ENCODE assay signal across 8 mouse cellular contexts in genomic region chr7:29180854-29181236, GRCm38 (mm10). TPM values are rescaled to one million over a fixed set of nuclear protein-coding genes. Genes with fewer than 3 reads are reported as not detected.
DNase-seq lines count a peak whose midpoint lies in the region; ATAC-seq lines count a peak whose summit lies in the region.

No protein-coding gene starts in this region.

- DNase-seq in kidney, postnatal 25 days = no peak
- DNase-seq in embryonic facial prominence, embryonic 11.5 days (ENCODE audit: low spot score) = no peak
- DNase-seq in hindbrain, embryonic 14.5 days (ENCODE audit: low spot score) = peak; percentile 50
- DNase-seq in midbrain, embryonic 14.5 days = no peak
- DNase-seq in cerebellum, postnatal 10 days = no peak
- DNase-seq in gastrocnemius, adult 8-10 months (ENCODE audit: low spot score in 2 of 2) = no peak
- no peak for DNase-seq in MN1 (ENCODE audit: low spot score)

- peak; percentile 20; the same call in 1 of the 2 replicates for ATAC-seq in kidney, embryonic 15.5 days (replicated peaks; ENCODE audit: low FRiP score)
- no peak for ATAC-seq in embryonic facial prominence, embryonic 11.5 days (replicated peaks; ENCODE audit: insufficient number of reproducible peaks, low FRiP score, low TSS enrichment, low read depth)
- ATAC-seq in hindbrain, embryonic 14.5 days (ENCODE audit: low FRiP score) = peak; percentile 12; the same call in 1 of the 2 replicates
- 0 out of 2 replicates have a peak, but pooled peaks have one; percentile 29 for ATAC-seq in midbrain, embryonic 14.5 days (ENCODE audit: low FRiP score, low TSS enrichment)

- H3K9me3 ChIP-seq in kidney, embryonic 15.5 days (replicated peaks) = no peaks in the 10 kb centered on the region
- no peaks in the 10 kb centered on the region for H3K9me3 ChIP-seq in embryonic facial prominence, embryonic 11.5 days (replicated peaks; ENCODE audit: control insufficient read depth, low read length)
- H3K9me3 ChIP-seq in hindbrain, embryonic 14.5 days (ENCODE audit: control insufficient read depth, low read length) = no peaks in the 10 kb centered on the region
- H3K9me3 ChIP-seq in midbrain, embryonic 14.5 days (ENCODE audit: control insufficient read depth, low read length) = no peaks in the 10 kb centered on the region

- H3K4me1 ChIP-seq in kidney, embryonic 15.5 days = peaks cover 18% of the 10 kb centered on the region
- no peaks in the 10 kb centered on the region; the same call in 1 of the 2 replicates for H3K4me1 ChIP-seq in embryonic facial prominence, embryonic 11.5 days (ENCODE audit: control insufficient read depth, insufficient read depth, low read length)
- peaks cover 16% of the 10 kb centered on the region for H3K4me1 ChIP-seq in hindbrain, embryonic 14.5 days (replicated peaks; ENCODE audit: control insufficient read depth, insufficient read depth, low read length)
- peaks cover 15% of the 10 kb centered on the region for H3K4me1 ChIP-seq in midbrain, embryonic 14.5 days (ENCODE audit: control insufficient read depth, insufficient read depth, low read length)

- H3K4me3 ChIP-seq in kidney, embryonic 15.5 days (replicated peaks) = peak overlapping the region; percentile 78
- H3K4me3 ChIP-seq in embryonic facial prominence, embryonic 11.5 days (ENCODE audit: low read depth, low read length) = peak overlapping the region; percentile 72
- peak overlapping the region; percentile 78 for H3K4me3 ChIP-seq in hindbrain, embryonic 14.5 days (replicated peaks; ENCODE audit: low read length)
- peak overlapping the region; percentile 81 for H3K4me3 ChIP-seq in midbrain, embryonic 14.5 days (replicated peaks; ENCODE audit: low read depth, low read length)

- peak overlapping the region; percentile 41; the same call in 1 of the 2 replicates for H3K27ac ChIP-seq in kidney, embryonic 15.5 days
- H3K27ac ChIP-seq in embryonic facial prominence, embryonic 11.5 days (replicated peaks; ENCODE audit: low read depth, low read length) = no peak overlapping the region
- H3K27ac ChIP-seq in hindbrain, embryonic 14.5 days = peak overlapping the region; percentile 67
- peak overlapping the region; percentile 74 for H3K27ac ChIP-seq in midbrain, embryonic 14.5 days (replicated peaks; ENCODE audit: low read depth, low read length)

- no peaks in the 10 kb centered on the region for H3K27me3 ChIP-seq in kidney, embryonic 15.5 days
- no peaks in the 10 kb centered on the region for H3K27me3 ChIP-seq in embryonic facial prominence, embryonic 11.5 days (ENCODE audit: control insufficient read depth, insufficient read depth, low read length)
- H3K27me3 ChIP-seq in hindbrain, embryonic 14.5 days (ENCODE audit: control insufficient read depth, insufficient read depth, low read length) = no peaks in the 10 kb centered on the region
- H3K27me3 ChIP-seq in midbrain, embryonic 14.5 days (ENCODE audit: control insufficient read depth, insufficient read depth, low read length) = no peaks in the 10 kb centered on the region

- H3K9ac ChIP-seq in kidney, embryonic 15.5 days = no peak overlapping the region
- no peak overlapping the region for H3K9ac ChIP-seq in embryonic facial prominence, embryonic 11.5 days (replicated peaks; ENCODE audit: low read length)
- 0 out of 2 replicates have a peak overlapping the region, but pooled peaks have one; percentile 7 for H3K9ac ChIP-seq in hindbrain, embryonic 14.5 days
- H3K9ac ChIP-seq in midbrain, embryonic 14.5 days (replicated peaks; ENCODE audit: low read length) = 0 out of 2 replicates have a peak overlapping the region, but pooled peaks have one; percentile 34

- peaks cover 18% of the 10 kb centered on the region for H3K36me3 ChIP-seq in kidney, embryonic 15.5 days
- peaks cover 3% of the 10 kb centered on the region for H3K36me3 ChIP-seq in embryonic facial prominence, embryonic 11.5 days (replicated peaks; ENCODE audit: control insufficient read depth, insufficient read depth, low read depth, low read length)
- H3K36me3 ChIP-seq in hindbrain, embryonic 14.5 days (replicated peaks; ENCODE audit: control insufficient read depth, insufficient read depth) = peaks cover 12% of the 10 kb centered on the region
- peaks cover 15% of the 10 kb centered on the region for H3K36me3 ChIP-seq in midbrain, embryonic 14.5 days (ENCODE audit: control insufficient read depth, insufficient read depth, low read length)

- 44% methylated on average over 5 of the region's 5 CpGs for WGBS in kidney, embryonic 15.5 days
- WGBS in embryonic facial prominence, embryonic 11.5 days = 47% methylated on average over 5 of the region's 5 CpGs
- WGBS in hindbrain, embryonic 14.5 days = 41% methylated on average over 5 of the region's 5 CpGs
- WGBS in midbrain, embryonic 14.5 days = 40% methylated on average over 5 of the region's 5 CpGs

- peak overlapping the region; percentile 80 for H3K4me2 ChIP-seq in kidney, embryonic 15.5 days
- peak overlapping the region; percentile 11; the same call in 1 of the 2 replicates for H3K4me2 ChIP-seq in embryonic facial prominence, embryonic 11.5 days (ENCODE audit: low read depth, low read length)
- H3K4me2 ChIP-seq in hindbrain, embryonic 14.5 days (replicated peaks) = peak overlapping the region; percentile 90
- H3K4me2 ChIP-seq in midbrain, embryonic 14.5 days (ENCODE audit: low read length) = peak overlapping the region; percentile 48

RNA-seq across cellular contexts. Expression of gene Psmd8, which starts 0.3 kb away (rescaled TPM):
- polyA plus RNA-seq in kidney, embryonic 15.5 days (2015; fragmentation: Nextera tagmentation; extraction: Ambion mirVana) = 263 and 266 TPM in 2 replicates
- 321 and 334 TPM in 2 replicates for polyA plus RNA-seq in embryonic facial prominence, embryonic 11.5 days (2014; fragmentation: Nextera tagmentation; extraction: Ambion mirVana)
- 295 and 302 TPM in 2 replicates for polyA plus RNA-seq in hindbrain, embryonic 14.5 days (2014; fragmentation: Nextera tagmentation; extraction: Ambion mirVana)
- 290 and 302 TPM in 2 replicates for polyA plus RNA-seq in midbrain, embryonic 14.5 days (2014; fragmentation: Nextera tagmentation; extraction: Ambion mirVana)
- total RNA-seq in gastrocnemius, adult 8-10 months (2022) = 100 to 1,000 TPM; 168 to 274 (median 229) TPM

RNA-seq across cellular contexts. Expression of gene Spred3, which starts 10.6 kb away (rescaled TPM):
- polyA plus RNA-seq in kidney, embryonic 15.5 days (2015; fragmentation: Nextera tagmentation; extraction: Ambion mirVana) = 3.4 and 4.0 TPM in 2 replicates
- polyA plus RNA-seq in embryonic facial prominence, embryonic 11.5 days (2014; fragmentation: Nextera tagmentation; extraction: Ambion mirVana) = 4.9 and 5.3 TPM in 2 replicates
- 10.3 and 10.5 TPM in 2 replicates for polyA plus RNA-seq in hindbrain, embryonic 14.5 days (2014; fragmentation: Nextera tagmentation; extraction: Ambion mirVana)
- polyA plus RNA-seq in midbrain, embryonic 14.5 days (2014; fragmentation: Nextera tagmentation; extraction: Ambion mirVana) = 9.4 and 11.2 TPM in 2 replicates
- total RNA-seq in gastrocnemius, adult 8-10 months (2022) = 1 to 10 TPM; 1.6 to 3.6 (median 2.6) TPM

RNA-seq across cellular contexts. Expression of gene Ggn, which starts 10.8 kb away (rescaled TPM):
- 0.72 and 1.00 TPM in 2 replicates for polyA plus RNA-seq in kidney, embryonic 15.5 days (2015; fragmentation: Nextera tagmentation; extraction: Ambion mirVana)
- 0.15 and 0.77 TPM in 2 replicates for polyA plus RNA-seq in embryonic facial prominence, embryonic 11.5 days (2014; fragmentation: Nextera tagmentation; extraction: Ambion mirVana)
- 0.36 and 1.0 TPM in 2 replicates for polyA plus RNA-seq in hindbrain, embryonic 14.5 days (2014; fragmentation: Nextera tagmentation; extraction: Ambion mirVana)
- polyA plus RNA-seq in midbrain, embryonic 14.5 days (2014; fragmentation: Nextera tagmentation; extraction: Ambion mirVana) = 0.32 and 0.55 TPM in 2 replicates
- total RNA-seq in gastrocnemius, adult 8-10 months (2022) = under 1 TPM in 3 of 4 experiments, not detected in 1; 0.21 to 0.25 (median 0.24) TPM

RNA-seq across cellular contexts. Expression of gene Fam98c, which starts 24.8 kb away (rescaled TPM):
- polyA plus RNA-seq in kidney, embryonic 15.5 days (2015; fragmentation: Nextera tagmentation; extraction: Ambion mirVana) = 19.4 and 21.4 TPM in 2 replicates
- polyA plus RNA-seq in embryonic facial prominence, embryonic 11.5 days (2014; fragmentation: Nextera tagmentation; extraction: Ambion mirVana) = 10.8 and 11.7 TPM in 2 replicates
- 25.8 and 32.8 TPM in 2 replicates for polyA plus RNA-seq in hindbrain, embryonic 14.5 days (2014; fragmentation: Nextera tagmentation; extraction: Ambion mirVana)
- polyA plus RNA-seq in midbrain, embryonic 14.5 days (2014; fragmentation: Nextera tagmentation; extraction: Ambion mirVana) = 17.7 and 21.3 TPM in 2 replicates
- 10 to 100 TPM in 3 of 4 experiments, 1 to 10 TPM in 1; 9.9 to 11.0 (median 10.5) TPM for total RNA-seq in gastrocnemius, adult 8-10 months (2022)

RNA-seq across cellular contexts. Expression of gene Catsperg1, which starts 33.0 kb away (rescaled TPM):
- polyA plus RNA-seq in kidney, embryonic 15.5 days (2015; fragmentation: Nextera tagmentation; extraction: Ambion mirVana) = 0.96 and 1.1 TPM in 2 replicates
- polyA plus RNA-seq in embryonic facial prominence, embryonic 11.5 days (2014; fragmentation: Nextera tagmentation; extraction: Ambion mirVana) = 0.79 TPM in 1 of 2 replicates, not detected in the other
- polyA plus RNA-seq in hindbrain, embryonic 14.5 days (2014; fragmentation: Nextera tagmentation; extraction: Ambion mirVana) = 2.6 and 3.3 TPM in 2 replicates
- 3.6 TPM in 2 replicates for polyA plus RNA-seq in midbrain, embryonic 14.5 days (2014; fragmentation: Nextera tagmentation; extraction: Ambion mirVana)
- under 1 TPM in 2 of 4 experiments, not detected in 2; 0.13 to 0.68 TPM for total RNA-seq in gastrocnemius, adult 8-10 months (2022)

Comparison
In these comparisons a context has a peak if more than half of its experiments do, and no peak if none do; other contexts are left out.
1. H3K4me2 ChIP-seq: peak in every context shown above with its lines; median percentile 90 in hindbrain, embryonic 14.5 days; 80 in kidney, embryonic 15.5 days; 48 in midbrain, embryonic 14.5 days; 11 in embryonic facial prominence, embryonic 11.5 days.
2. H3K9ac ChIP-seq: peak in hindbrain, embryonic 14.5 days (single experiment) and midbrain, embryonic 14.5 days (single experiment); none in kidney, embryonic 15.5 days (single experiment) and embryonic facial prominence, embryonic 11.5 days (single experiment).
3. Peak in every context shown above with its lines, with median percentiles within 50 percentile points of each other: H3K4me3 ChIP-seq.